23 mouse cellular contexts compared by ENCODE assay signal in genomic region chr16:30677896-30678707, GRCm38 (mm10).
DNase-seq lines count a peak whose midpoint lies in the region; ATAC-seq and TF ChIP-seq lines count a peak whose summit lies in the region.
"Had no signal": no experiment of that assay in that cellular context is flagged by ENCODE, and none has a peak within 500 bp of the region (broad histone marks: within the 10 kb centered on the region; RNA-seq: fewer than 3 reads in every experiment).

No protein-coding gene starts in this region.

- H3K4me3 ChIP-seq in liver, postnatal 0 days (ENCODE audit: low read depth, low read length): no peak overlapping the region
- no peak overlapping the region for H3K4me3 ChIP-seq in kidney, embryonic 15.5 days (replicated peaks)
- H3K4me3 ChIP-seq: embryonic facial prominence, embryonic 10.5 days; heart, embryonic 12.5 days; hindbrain, embryonic 12.5 days; midbrain, embryonic 15.5 days; neural tube, embryonic 15.5 days; stomach, embryonic 15.5 days had no signal

- 66% methylated on average over 7 of the region's 7 CpGs for WGBS in liver, postnatal 0 days (ENCODE audit: insufficient replicate concordance)
- WGBS in kidney, embryonic 15.5 days: 79% methylated on average over 7 of the region's 7 CpGs

- no peak for ATAC-seq in liver, postnatal 0 days
- ATAC-seq in inflammation-experienced regulatory T-cells, adult 6 months: peak; percentile 38
- ATAC-seq in kidney, embryonic 15.5 days (replicated peaks; ENCODE audit: low FRiP score): no peak
- ATAC-seq: intestine, embryonic 16.5 days; midbrain, embryonic 15.5 days; Patski had no signal

- H3K4me2 ChIP-seq in liver, postnatal 0 days (ENCODE audit: low read depth, low read length): no peak overlapping the region
- no peak overlapping the region for H3K4me2 ChIP-seq in kidney, embryonic 15.5 days
- H3K4me2 ChIP-seq: heart, embryonic 12.5 days; hindbrain, embryonic 12.5 days; midbrain, embryonic 15.5 days; neural tube, embryonic 15.5 days; stomach, embryonic 15.5 days had no signal

- H3K36me3 ChIP-seq in liver, postnatal 0 days (replicated peaks; ENCODE audit: insufficient read depth, low read length): no peaks in the 10 kb centered on the region
- H3K36me3 ChIP-seq in splenic B cell, adult 2 months (ENCODE audit: control insufficient read depth, insufficient read depth, low read length, poor library complexity, severe bottlenecking): no peaks in the 10 kb centered on the region
- H3K36me3 ChIP-seq in kidney, embryonic 15.5 days: no peaks in the 10 kb centered on the region
- H3K36me3 ChIP-seq: embryonic facial prominence, embryonic 10.5 days; heart, embryonic 12.5 days; hindbrain, embryonic 12.5 days; midbrain, embryonic 15.5 days; neural tube, embryonic 15.5 days; stomach, embryonic 15.5 days had no signal

- H3K9ac ChIP-seq in liver, postnatal 0 days (replicated peaks): no peak overlapping the region
- H3K9ac ChIP-seq in kidney, embryonic 15.5 days: no peak overlapping the region
- H3K9ac ChIP-seq: heart, embryonic 12.5 days; hindbrain, embryonic 12.5 days; midbrain, embryonic 15.5 days; neural tube, embryonic 15.5 days; stomach, embryonic 15.5 days had no signal

- peak overlapping the region; percentile 41 for H3K27ac ChIP-seq in liver, postnatal 0 days (ENCODE audit: low read depth)
- H3K27ac ChIP-seq in kidney, embryonic 15.5 days: no peak overlapping the region
- H3K27ac ChIP-seq: embryonic facial prominence, embryonic 10.5 days; hindbrain, embryonic 12.5 days; midbrain, embryonic 15.5 days; neural tube, embryonic 15.5 days; stomach, embryonic 15.5 days had no signal

- H3K27me3 ChIP-seq in liver, postnatal 0 days (ENCODE audit: insufficient read depth, low read length): no peaks in the 10 kb centered on the region
- no peaks in the 10 kb centered on the region for H3K27me3 ChIP-seq in splenic B cell, adult 2 months (ENCODE audit: control insufficient read depth, insufficient read depth, low read length, poor library complexity, severe bottlenecking)
- H3K27me3 ChIP-seq in kidney, embryonic 15.5 days: no peaks in the 10 kb centered on the region
- H3K27me3 ChIP-seq: heart, embryonic 12.5 days; hindbrain, embryonic 12.5 days; midbrain, embryonic 15.5 days; neural tube, embryonic 15.5 days; Patski; stomach, embryonic 15.5 days had no signal

- no peaks in the 10 kb centered on the region for H3K9me3 ChIP-seq in liver, postnatal 0 days (ENCODE audit: low read length)
- no peaks in the 10 kb centered on the region for H3K9me3 ChIP-seq in kidney, embryonic 15.5 days (replicated peaks)
- H3K9me3 ChIP-seq: embryonic facial prominence, embryonic 10.5 days; heart, embryonic 12.5 days; hindbrain, embryonic 12.5 days; midbrain, embryonic 15.5 days; neural tube, embryonic 15.5 days; stomach, embryonic 15.5 days had no signal

- TF ChIP-seq CTCF in liver, postnatal 0 days (IDR thresholded peaks at IDR 0.05; ENCODE audit: low read depth): 0 out of 2 replicates have a peak, but pooled peaks have one; percentile 17

- H3K4me1 ChIP-seq in liver, postnatal 0 days (ENCODE audit: insufficient read depth): no peaks in the 10 kb centered on the region
- no peaks in the 10 kb centered on the region for H3K4me1 ChIP-seq in kidney, embryonic 15.5 days
- H3K4me1 ChIP-seq: heart, embryonic 12.5 days; hindbrain, embryonic 12.5 days; midbrain, embryonic 15.5 days; neural tube, embryonic 15.5 days; stomach, embryonic 15.5 days had no signal

- TF ChIP-seq EP300 in liver, postnatal 0 days (IDR thresholded peaks at IDR 0.05; ENCODE audit: low read depth): no peak

- no peak for DNase-seq in liver, postnatal 0 days
- DNase-seq in liver: no peak
- DNase-seq in CD4-positive, CD25-positive, alpha-beta regulatory T cell, adult 2 months (ENCODE audit: low read depth, low spot score): peak; percentile 63
- peak; percentile 89 for DNase-seq in splenic B cell, adult 2 months (ENCODE audit: low read depth, low spot score)
- no peak for DNase-seq in cerebellum, postnatal 14 days
- DNase-seq: adrenal gland, postnatal 14 days; cerebellum, adult 11-12 months; gastrocnemius, postnatal 10 days; heart, adult 11 months; heart, postnatal 14 days; left cerebral cortex, postnatal 4 days; lung, adult 18-20 months; thymus, postnatal 14 days had no signal

Comparison
In these comparisons a context has a peak if more than half of its experiments do, and no peak if none do; other contexts are left out.
1. DNase-seq: peak in CD4-positive, CD25-positive, alpha-beta regulatory T cell, adult 2 months (single experiment) and splenic B cell, adult 2 months (single experiment); none in liver, postnatal 0 days (single experiment), liver (single experiment) and cerebellum, postnatal 14 days (0 of 2).